Mouse (Mus musculus): Measurements from ENCODE around the gene Atp2c2.

The Atp2c2 gene

GRCm38 (mm10) chr8:119699549-119700134 is at the start of gene Atp2c2:
Atp2c2 (plus strand) TSS chr8:119700009.
- no peak for DNase-seq (ENCODE audit: low read depth, low spot score)

- DNase-seq (ENCODE audit: low read depth, low spot score): no peak
These were observed 48.5 kb upstream of the Atp2c2 start for GRCm38 (mm10) chr8:119651324-119651723.

DNA sequence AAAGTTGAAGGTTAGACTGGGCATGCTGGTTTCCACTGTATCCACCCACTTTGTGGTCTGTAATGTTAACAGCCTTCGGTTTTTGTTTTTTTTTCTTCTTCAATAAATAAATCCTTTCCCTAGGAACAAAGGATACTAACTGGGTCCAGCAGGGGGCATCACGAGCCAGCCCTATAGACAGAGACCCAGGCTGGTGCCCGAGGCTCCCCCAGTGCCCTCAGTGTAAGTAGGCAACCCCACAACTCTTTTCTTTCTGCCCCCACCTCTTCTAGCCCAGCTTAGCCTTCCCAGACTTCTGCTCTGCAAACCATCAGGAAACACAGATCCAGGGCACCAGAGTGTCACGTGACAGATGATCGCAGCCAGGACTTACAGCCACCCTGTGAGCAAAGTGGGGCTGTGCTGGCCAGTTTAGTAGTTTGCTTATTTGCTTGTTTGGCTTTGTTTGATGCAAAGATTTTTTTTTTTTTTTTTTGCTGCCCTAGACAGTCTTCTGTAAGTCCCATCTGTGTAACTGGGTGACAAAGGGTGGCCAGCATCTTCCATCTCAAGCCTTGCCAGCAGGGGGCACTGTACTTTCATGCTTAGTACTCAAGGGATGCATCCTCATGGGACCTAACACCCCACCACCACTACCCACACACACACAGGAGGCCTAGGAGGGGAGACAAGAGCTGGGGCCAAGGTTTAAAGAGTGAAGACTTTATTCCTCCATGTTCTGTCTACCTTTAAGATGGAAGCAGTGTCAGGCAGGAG is 42.9 kb upstream of the Atp2c2 start:
- DNase-seq (ENCODE audit: low read depth, low spot score): no peak

DNA sequence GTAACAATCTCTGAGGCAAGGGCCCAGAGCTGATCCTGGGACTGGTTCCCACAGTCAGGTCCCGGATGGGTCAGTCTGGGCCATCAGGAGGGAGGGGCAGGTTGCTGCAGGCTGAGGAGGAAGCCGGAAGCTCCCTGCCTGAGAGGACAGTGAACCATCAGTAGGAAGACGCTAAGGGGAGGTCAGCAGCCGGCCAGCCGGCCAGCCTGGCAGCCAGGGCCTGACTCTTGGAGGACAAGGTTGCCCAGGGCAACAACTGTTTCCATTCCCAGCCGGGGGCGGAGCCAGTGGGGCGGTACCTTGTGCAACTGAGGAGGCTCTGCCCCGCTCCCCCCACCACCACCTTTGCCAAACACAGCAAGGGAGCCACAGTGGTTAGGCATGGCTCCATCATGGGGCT is 38.7 kb upstream of the Atp2c2 start:
- DNase-seq (ENCODE audit: low read depth, low spot score): peak; percentile 68

DNA sequence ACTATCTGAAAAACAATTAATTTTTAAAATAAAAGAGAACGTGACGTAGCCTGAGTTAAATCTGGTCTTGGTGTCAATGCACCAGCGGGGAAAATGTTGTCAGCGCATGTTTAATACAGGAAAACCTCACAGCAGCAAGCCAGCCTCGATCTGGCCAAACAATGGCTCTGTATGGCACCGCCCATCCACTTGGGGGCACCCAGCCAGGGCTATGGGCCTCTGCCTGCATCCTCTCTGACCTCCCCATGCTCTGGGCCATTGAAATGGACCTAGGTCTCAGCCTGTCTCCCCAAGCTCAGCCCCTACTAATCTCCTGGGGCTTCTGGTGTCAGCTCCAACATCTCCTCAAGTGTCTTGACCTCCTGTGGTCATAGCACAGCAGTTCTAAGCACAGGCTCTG is 37.9 kb upstream of the Atp2c2 start:
- DNase-seq (ENCODE audit: low read depth, low spot score): no peak

- DNase-seq (ENCODE audit: low read depth, low spot score): no peak
These were observed 36.4 kb upstream of the Atp2c2 start for GRCm38 (mm10) chr8:119663440-119663839.

DNA sequence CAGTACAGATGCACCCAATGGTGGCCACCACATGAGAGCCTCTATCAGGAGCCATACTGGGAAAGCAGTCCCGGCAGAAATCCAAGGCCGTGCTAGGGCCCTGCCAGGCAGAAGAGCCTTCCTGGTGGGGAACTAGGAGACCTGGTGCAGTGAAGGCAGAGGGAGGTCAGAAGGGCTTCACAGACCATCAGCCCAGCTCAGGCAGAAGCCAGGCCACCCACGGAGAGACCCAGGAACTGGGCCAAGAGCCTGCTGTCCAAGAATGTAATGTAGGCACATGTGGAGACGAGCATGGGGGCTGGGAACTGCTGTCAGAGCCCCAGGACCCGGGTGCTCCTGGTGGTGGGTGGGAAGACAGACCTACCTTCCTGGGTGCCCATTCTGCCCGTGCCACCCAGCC is 34.5 kb upstream of the Atp2c2 start:
- no peak for DNase-seq (ENCODE audit: low read depth, low spot score)

DNA sequence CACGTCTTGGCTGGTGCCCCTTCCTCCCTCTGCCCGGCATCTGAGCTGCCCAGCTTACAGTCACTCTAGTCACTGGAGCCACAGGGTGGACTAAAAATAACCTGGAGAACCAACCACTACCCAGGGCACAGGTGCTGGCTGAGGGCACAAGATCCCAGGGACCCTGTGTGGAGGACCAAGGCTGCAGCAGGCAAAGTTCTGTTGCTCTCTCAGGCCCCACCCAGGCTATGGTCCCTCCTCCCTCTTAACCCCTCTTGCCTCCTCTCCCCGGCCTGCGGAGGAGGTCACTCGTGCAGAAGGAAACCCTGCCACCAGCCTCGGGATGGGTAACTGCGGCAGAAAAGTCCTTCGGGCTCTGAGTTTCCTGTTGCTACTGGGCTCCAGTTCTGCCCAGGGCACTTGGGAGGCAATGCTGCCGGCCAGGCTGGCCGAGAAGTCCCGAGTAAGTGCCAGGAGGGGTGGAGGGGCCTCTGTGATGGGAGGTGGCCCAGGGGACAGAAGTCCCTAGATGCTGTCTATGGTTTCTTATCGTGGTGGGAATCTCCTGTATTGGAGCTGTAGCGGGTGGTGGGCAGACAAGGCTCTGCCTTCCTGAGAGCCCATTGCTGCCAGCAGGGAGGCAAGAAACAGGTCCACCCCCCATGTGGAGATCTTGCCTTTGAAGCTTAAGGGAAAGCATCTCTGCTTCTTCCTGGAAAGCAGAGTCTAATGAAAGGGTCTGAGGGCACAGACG is 33.4 kb upstream of the Atp2c2 start, which contains the start of gene Wfdc1:
Gene Wfdc1 (plus strand): TSS at position 147 of the 733 bp plus-strand sequence.
- no peak for DNase-seq (ENCODE audit: low read depth, low spot score)

GRCm38 (mm10) chr8:119668447-119668846 is 31.4 kb upstream of the Atp2c2 start:
- no peak for DNase-seq (ENCODE audit: low read depth, low spot score)

DNA sequence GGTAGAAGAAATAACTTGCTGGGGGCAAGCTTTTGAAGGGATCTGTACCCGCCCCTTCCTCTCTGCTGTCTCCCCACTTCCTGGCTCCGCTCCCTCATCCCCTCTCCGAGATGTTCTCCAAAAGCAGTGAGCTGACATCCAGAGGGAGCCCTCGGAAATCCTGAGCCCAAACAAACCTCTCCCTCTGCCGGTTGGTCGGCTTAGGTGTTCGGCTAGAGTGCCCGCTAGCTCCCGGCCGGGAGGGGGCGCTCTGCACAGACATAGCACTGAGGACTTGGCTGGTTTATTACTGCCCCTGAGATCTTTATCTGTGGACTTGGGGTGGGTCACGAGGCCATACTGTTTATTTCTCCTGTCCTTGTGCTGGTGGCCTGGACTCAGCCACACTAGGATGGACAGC is 30.5 kb upstream of the Atp2c2 start:
- no peak for DNase-seq (ENCODE audit: low read depth, low spot score)

- DNase-seq (ENCODE audit: low read depth, low spot score): no peak
These were observed 29.3 kb upstream of the Atp2c2 start for GRCm38 (mm10) chr8:119670419-119671091.

DNA sequence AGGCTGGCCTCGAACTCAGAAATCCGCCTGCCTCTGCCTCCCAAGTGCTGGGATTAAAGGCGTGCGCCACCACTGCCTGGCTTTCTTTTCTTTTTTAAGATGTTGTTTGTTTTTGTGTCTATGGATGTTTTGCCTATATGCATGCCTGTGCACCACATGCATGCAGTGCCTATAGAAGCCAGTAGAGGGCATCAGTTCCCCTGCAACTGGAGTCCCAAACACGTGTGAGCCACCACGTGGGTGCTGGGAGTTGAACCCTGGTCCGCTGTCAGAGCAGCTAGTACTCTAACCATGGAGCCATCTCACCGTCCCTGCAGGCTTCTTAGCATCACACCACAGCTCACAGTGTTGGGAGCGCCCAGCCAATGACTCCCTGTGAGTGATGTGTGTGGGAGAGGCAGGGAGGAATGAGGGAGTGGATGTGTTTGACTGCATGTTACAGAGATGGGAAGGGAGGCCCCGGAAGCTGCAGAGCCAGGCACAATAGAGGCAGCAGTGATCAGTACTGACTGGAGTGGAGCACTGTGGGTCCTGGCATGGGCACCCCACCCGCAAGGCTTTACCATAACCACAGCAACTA is 25.7 kb upstream of the Atp2c2 start:
- DNase-seq (ENCODE audit: low read depth, low spot score): no peak

- DNase-seq (ENCODE audit: low read depth, low spot score): no peak
These were observed 24.4 kb upstream of the Atp2c2 start for GRCm38 (mm10) chr8:119675457-119675856.

DNA sequence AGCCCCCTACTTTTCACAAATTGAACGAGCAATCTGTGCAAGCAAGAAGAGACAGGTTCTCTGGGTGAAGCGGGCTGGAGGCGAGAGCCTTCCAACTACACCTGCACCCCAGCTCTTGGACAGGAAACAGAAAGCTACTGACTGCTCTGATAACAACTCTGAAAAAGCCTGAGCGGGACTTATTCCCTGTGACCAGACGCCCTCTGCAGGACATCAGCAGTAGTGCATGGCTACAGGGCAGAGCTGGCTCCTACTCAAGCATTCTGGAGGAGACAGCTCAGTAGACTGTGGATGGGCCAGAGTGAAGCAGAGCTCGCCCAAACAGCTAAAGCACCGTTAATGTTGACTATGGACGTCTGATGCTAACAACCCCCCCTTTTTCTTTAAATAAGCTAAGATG is 23.4 kb upstream of the Atp2c2 start:
- DNase-seq (ENCODE audit: low read depth, low spot score): peak; percentile 92

GRCm38 (mm10) chr8:119678138-119678843 is 21.5 kb upstream of the Atp2c2 start:
- peak; percentile 80 for DNase-seq (ENCODE audit: low read depth, low spot score)

DNA sequence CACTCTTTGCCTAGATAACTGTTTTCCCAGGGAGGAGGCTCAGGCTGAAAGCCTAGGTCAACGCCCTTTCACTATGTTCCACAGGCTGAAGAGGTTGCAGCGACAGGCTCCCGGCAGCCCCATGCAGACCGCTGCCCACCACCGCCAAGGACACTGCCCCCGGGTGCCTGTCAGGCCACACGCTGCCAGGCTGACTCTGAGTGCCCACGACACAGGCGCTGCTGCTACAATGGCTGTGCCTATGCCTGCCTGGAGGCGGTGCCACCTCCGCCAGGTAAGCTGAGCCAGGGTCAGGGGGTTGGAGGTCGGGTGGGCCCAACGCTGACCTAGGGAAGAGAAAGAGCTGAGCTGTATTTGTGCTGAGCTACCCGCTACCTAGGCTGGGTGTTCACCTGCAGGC is 20.6 kb upstream of the Atp2c2 start:
- DNase-seq (ENCODE audit: low read depth, low spot score): no peak

DNA sequence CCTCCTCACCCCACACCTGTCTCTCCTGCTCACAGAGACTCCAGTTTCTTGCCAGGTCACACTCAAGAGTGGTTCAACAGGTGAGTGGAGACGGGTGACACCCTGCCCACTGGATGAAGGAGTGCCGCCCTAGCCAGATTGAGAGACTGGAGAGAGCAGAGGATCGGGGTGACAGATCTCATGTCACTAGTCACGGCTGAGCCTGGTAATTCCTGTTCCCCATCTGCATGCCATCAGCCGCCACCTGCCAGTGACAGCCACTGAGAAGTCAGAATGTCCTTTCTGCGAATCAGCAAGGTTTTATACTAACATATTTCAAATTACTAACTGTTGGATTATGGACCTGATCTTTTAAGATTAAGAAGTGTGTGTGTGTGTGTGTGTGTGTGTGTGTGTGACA is 9.2 kb upstream of the Atp2c2 start:
- DNase-seq (ENCODE audit: low read depth, low spot score): no peak

DNA sequence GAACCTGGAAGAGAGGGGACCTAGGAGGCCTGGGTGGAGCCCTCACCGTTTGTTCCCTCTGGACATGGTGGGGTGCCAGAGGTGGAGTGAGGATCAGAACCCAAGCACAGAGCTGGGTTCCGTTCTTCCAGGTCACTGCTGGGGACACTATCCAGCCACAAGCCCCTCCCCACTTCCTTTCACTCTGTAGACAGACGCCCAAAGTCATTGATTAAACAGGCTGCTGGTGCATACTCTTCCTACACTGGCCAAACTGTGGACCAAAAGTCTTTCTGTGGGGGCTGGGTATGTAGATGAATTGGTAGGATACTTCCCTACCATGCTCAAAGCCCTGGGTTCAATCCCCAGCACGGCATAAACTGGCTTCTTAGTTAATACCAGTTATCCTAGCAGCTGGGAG is 7.8 kb upstream of the Atp2c2 start:
- DNase-seq (ENCODE audit: low read depth, low spot score): no peak

GRCm38 (mm10) chr8:119694696-119695095 is 5.1 kb upstream of the Atp2c2 start:
- DNase-seq (ENCODE audit: low read depth, low spot score): no peak

DNA sequence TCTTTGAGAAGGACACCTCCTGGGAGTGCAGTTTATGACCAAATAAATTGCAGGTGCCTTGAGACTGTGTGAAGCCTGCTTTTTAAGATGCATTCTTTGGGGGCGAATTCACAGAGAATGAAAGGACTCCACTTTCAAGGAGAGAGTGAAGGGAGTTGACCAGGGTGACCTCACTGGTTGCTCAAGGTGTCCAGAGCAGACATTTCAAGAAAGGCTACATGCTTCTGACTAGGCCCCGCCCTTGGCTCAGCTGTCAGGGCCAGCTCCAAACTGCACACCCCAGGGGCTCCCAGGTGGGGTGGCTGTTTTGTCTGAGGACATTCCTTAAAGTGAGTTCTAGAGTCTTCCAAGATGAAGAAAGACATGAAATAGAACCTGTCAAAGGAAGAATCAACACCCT is 2.6 kb upstream of the Atp2c2 start:
- no peak for DNase-seq (ENCODE audit: low read depth, low spot score)

DNA sequence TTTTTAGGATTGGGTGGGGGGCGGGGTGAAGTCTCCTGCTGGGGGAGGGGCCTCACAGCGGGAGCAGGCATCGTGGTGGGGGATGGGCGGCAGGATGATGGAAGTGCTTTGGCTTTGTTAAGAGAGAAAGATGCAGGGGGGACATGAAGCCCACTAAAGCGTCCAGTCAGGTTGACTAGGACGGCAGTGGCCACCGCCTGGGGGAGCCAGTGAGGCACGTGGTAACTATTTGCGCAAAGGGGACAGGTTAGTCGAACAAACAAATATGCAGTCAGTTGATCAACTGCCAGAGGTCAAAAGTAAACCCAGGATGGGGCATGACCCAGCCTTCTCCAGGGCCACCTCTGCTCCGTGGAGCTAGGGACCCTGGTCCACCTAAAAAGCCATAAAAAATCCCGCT is 849 bp upstream of the Atp2c2 start:
- no peak for DNase-seq (ENCODE audit: low read depth, low spot score)
